Mouse (Mus musculus): ENCODE data around the gene Foxd3. TPM values are rescaled to one million over a fixed set of nuclear protein-coding genes. Genes with fewer than 3 reads are reported as not detected.

The Foxd3 gene
- polyA plus RNA-seq, 1 experiment from 2014 or later: not detected

DNA sequence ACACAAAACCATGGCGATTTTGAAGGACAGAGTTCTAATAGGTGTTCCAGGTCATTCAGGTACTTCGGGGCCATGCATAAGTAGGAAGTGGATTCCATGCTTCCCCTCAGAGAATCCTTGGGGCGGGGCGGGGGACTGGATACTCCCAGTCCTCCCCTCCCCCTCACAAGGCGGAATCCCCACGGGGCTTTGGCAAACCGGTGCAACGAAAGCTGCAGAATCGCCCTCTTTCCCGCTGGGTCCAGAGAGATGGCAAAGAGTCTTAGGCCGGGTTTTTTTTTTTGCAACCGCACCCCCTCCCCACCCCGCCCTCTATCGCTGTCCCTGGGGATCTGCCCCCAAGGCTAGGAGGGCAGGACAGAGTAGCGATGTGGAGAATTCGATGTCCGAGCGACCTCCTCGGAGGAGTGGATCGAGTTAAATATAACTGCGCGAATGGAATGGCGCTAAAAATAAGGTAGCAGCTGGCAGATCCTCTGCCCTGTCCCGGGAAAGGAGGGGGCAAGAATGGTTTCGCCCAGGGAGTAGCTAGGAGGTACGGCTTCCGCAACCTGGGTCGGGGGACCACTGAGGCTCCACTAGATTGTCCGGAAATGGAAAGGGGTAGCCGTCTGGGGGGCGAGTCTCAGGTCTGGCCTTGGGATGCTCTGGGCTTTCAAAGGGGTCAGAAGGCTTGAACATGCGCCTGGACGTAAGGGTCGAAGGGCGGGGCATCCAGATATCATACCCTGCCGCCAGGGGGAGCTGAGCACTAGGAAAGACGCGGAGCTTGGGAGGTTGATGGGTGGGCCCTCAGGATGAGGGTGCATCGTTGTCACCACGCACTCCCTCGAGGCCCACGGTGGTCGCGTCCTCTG is 5.8 kb upstream of the Foxd3 start:
- no peak overlapping the region for H3K27ac ChIP-seq
- peak overlapping the region; percentile 64 for H3K4me2 ChIP-seq
- H3K9me3 ChIP-seq (replicated peaks): no peaks in the 10 kb centered on the region
- WGBS: 3% methylated on average over 44 of the region's 44 CpGs
- no peaks in the 10 kb centered on the region for H3K36me3 ChIP-seq
- peaks cover 22% of the 10 kb centered on the region for H3K4me1 ChIP-seq (replicated peaks)
- peak; percentile 58; the same call in 1 of the 2 replicates for ATAC-seq (replicated peaks; ENCODE audit: insufficient number of reproducible peaks, insufficient read depth, low FRiP score, low read depth)
- peak overlapping the region; percentile 41 for H3K4me3 ChIP-seq
- H3K9ac ChIP-seq: no peak overlapping the region
- peaks cover 95% of the 10 kb centered on the region for H3K27me3 ChIP-seq

DNA sequence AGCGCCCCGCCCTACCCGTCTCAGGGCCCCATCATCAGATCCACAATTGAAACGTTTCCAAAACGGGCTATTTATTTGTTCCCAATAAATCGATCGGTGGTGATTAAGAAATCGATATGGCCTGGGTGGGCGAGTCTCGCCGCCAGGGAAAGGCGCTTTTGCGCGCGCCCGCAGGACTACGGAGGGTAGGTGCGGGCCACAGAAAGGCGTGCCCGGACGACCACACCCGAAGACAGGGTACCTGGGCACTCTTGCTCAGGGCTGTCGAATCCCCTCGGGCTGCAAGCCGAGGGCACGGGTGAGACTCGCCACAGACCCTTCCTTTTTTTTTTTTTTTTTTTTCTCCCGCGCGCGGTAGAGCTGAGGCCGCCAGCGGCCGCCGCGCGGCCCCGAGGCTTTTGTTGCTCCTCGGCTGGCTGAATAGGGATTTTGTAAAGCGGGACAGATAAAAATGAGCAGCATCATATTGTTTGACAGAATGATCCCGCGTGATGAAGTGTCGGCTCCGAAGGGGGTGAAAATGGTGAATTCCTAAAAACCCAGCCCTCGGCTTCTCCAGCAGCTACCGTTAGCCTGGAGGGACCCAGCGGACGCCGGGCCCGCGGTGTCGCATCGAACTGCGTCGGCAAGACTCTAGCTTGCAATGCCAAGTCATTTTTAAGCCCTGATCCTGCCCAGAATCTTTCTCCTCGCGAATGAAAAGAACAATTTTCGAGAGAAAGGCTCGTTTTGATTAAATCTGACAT is 5.0 kb upstream of the Foxd3 start:
- Histone ChIP-seq H3K27ac (no peak overlapping the region), H3K4me2 (peak overlapping the region; percentile 64), H3K4me1 (replicated peaks) (peaks cover 27% of the 10 kb centered on the region), H3K4me3 (peak overlapping the region; percentile 41), H3K36me3 (no peaks in the 10 kb centered on the region), H3K9me3 (replicated peaks) (no peaks in the 10 kb centered on the region), H3K9ac (no peak overlapping the region), H3K27me3 (peaks cover 97% of the 10 kb centered on the region)
- WGBS: 1% methylated on average over 59 of the region's 59 CpGs
- no peak for ATAC-seq (replicated peaks; ENCODE audit: insufficient number of reproducible peaks, insufficient read depth, low FRiP score, low read depth)

DNA sequence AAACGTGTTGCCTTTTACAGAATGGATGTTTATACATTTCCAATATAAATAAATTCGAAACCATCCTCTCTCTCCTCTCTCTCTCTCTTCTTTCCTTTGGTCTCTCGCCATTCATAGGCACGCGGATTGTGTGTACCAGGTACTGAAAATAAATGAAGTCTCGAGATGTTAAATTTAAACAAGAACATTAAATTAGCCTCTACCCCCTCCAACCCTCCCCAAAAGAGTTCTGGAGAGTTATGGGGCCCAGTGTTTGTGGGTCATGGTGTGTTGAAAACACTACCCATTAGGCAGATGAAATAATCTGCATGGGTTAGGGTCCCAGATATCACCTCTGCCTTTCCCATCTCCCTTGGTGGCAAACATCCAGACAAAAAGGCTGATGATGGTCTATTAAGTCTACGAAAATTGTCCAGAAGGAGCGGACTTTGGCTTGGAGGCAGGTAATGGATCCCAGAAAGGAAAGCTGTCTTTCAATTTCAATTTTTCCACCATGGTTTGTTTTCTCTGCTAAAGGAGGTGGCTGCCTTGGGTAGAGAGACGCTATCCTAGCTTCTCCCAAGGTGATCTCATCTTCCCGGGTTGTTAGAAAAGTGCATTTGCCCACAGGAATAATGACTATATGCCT is 4.2 kb upstream of the Foxd3 start:
- Histone ChIP-seq H3K27me3 (peaks cover 97% of the 10 kb centered on the region), H3K27ac (no peak overlapping the region), H3K4me3 (no peak overlapping the region), H3K9me3 (replicated peaks) (no peaks in the 10 kb centered on the region), H3K9ac (no peak overlapping the region), H3K4me2 (no peak overlapping the region), H3K4me1 (replicated peaks) (peaks cover 35% of the 10 kb centered on the region), H3K36me3 (no peaks in the 10 kb centered on the region)
- WGBS: 20% methylated on average over 10 of the region's 10 CpGs
- no peak for ATAC-seq (replicated peaks; ENCODE audit: insufficient number of reproducible peaks, insufficient read depth, low FRiP score, low read depth)

DNA sequence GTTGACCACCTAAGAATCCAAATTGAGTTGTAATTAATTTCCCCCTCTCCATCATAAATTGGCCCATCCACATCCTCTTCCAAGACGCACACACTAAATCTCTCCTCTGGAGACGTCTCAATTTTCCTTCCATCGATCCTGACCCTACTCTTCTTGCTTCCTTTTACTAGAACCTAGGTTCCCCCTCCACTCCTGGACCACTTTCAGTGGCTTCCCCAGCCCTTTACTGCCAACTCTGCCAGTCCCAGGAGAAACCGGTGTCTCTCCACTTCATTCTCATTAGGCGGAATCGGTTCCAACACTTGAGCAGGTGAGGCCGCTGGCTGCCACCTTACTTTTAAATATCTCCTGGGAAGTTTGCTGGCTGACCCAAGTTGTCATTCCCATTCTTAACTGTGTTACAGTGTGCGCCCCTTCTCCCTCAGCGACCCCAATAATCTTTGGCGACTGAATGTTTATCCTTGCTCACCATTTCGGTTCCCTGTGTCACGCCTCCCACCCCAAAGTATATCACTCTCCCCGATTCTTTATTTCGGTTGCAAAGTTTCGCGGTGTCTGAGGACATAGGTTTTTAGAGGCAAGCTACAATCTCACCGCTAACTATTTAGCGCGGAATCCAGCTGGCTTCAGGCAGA is 3.4 kb upstream of the Foxd3 start:
- Histone ChIP-seq H3K4me1 (replicated peaks) (peaks cover 42% of the 10 kb centered on the region), H3K4me2 (no peak overlapping the region), H3K27me3 (peaks cover 99% of the 10 kb centered on the region), H3K27ac (no peak overlapping the region), H3K36me3 (no peaks in the 10 kb centered on the region), H3K9ac (no peak overlapping the region), H3K9me3 (replicated peaks) (no peaks in the 10 kb centered on the region), H3K4me3 (no peak overlapping the region)
- WGBS: 3% methylated on average over 19 of the region's 19 CpGs
- ATAC-seq (replicated peaks; ENCODE audit: insufficient number of reproducible peaks, insufficient read depth, low FRiP score, low read depth): no peak

DNA sequence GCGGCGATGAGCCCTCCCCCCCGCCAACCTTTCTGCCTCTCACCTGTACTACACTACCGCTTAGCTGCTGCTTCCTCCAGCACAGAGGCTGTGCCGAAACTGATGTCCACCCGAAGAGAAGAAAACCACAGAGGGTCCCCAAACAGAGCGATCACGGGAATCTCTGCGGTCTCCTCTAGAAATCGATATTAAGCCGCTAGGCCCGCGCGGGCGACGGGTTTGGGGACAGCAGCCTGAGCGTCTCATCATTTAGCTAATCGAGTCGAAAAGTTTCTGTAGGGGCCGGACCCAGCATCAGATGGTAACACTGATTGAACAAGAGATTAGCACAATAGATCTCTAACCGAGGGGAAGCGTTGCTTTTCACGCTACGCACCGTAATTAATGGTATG is 2.9 kb upstream of the Foxd3 start:
- Histone ChIP-seq H3K9ac (no peak overlapping the region), H3K27ac (no peak overlapping the region), H3K36me3 (no peaks in the 10 kb centered on the region), H3K9me3 (replicated peaks) (no peaks in the 10 kb centered on the region), H3K4me3 (no peak overlapping the region), H3K4me1 (replicated peaks) (peaks cover 46% of the 10 kb centered on the region), H3K4me2 (no peak overlapping the region), H3K27me3 (peaks cover 99% of the 10 kb centered on the region)
- no peak for ATAC-seq (replicated peaks; ENCODE audit: insufficient number of reproducible peaks, insufficient read depth, low FRiP score, low read depth)
- WGBS: 1% methylated on average over 25 of the region's 25 CpGs

DNA sequence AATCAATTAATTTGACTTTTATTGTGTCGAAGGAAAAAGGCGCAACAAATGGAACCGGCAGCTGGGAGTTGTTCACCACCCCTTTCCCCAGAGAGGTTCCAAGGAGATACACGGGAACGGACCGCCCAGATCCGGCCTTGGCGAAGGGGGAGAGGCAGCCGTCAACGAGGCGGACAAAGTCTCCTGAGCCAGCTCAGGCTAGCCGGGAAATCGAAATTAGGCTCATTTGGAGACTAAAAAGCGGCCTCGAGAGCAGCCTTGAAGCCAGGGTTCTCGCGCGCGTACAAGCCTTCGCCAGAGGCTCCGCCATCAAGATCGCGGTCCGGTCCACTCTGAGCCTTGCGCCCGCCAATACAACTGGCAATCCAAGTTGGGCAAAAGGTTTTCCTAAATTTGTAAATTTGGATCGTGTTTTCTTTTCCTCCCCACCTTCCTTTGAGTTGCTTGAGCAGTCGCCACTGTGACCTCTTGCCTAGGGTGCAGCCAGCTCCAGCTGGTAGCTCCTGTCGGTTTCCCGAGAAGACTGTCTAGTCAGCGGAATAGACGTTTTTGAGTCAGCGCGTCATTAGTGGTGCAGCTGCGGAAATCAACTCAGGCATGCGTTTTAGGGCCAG is 2.4 kb upstream of the Foxd3 start:
- H3K9me3 ChIP-seq (replicated peaks): no peaks in the 10 kb centered on the region
- no peak overlapping the region for H3K4me3 ChIP-seq
- H3K4me2 ChIP-seq: 0 out of 2 replicates have a peak overlapping the region, but pooled peaks have one; percentile 7
- H3K27me3 ChIP-seq: peaks cover 96% of the 10 kb centered on the region
- H3K4me1 ChIP-seq (replicated peaks): peaks cover 46% of the 10 kb centered on the region
- no peak overlapping the region for H3K27ac ChIP-seq
- WGBS: 2% methylated on average over 36 of the region's 36 CpGs
- no peak overlapping the region for H3K9ac ChIP-seq
- H3K36me3 ChIP-seq: no peaks in the 10 kb centered on the region
- ATAC-seq (replicated peaks; ENCODE audit: insufficient number of reproducible peaks, insufficient read depth, low FRiP score, low read depth): no peak

DNA sequence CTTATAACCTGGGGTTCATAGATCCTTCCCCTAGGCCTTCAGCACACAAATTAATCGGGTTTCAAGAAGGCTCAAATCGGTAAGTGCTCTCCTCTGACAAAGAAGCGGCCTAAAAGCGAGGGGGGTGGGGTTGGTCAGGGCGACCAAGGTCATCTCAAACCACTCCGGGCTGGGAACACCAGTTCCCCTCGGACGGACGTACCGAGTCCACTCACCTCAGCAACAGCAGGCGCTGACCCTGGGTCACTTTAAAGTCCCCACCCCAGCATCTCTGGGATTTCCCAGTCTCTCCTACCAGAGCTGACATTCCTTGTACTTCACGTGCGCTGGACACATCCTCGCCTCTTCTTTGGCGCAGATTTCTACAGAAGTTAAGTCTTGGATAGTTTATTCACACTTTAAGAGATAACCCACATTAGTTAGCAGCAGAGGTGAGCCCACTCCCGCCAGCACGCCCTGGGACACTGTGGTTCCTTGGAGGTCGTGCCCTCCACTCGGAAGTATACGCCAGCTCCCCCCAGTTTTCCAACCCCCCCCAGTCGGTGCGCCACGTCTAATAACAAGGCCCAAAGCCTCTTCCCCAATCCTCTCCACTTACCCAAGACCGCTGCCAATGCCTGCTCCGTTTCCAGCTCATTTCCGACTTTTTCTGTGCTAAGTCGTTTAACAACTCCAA is 1.3 kb upstream of the Foxd3 start:
- Histone ChIP-seq H3K4me3 (no peak overlapping the region), H3K4me1 (replicated peaks) (peaks cover 49% of the 10 kb centered on the region), H3K4me2 (no peak overlapping the region), H3K9me3 (replicated peaks) (no peaks in the 10 kb centered on the region), H3K9ac (no peak overlapping the region), H3K27me3 (peaks cover 96% of the 10 kb centered on the region), H3K27ac (no peak overlapping the region), H3K36me3 (no peaks in the 10 kb centered on the region)
- WGBS: 3% methylated on average over 27 of the region's 27 CpGs
- no peak for ATAC-seq (replicated peaks; ENCODE audit: insufficient number of reproducible peaks, insufficient read depth, low FRiP score, low read depth)

DNA sequence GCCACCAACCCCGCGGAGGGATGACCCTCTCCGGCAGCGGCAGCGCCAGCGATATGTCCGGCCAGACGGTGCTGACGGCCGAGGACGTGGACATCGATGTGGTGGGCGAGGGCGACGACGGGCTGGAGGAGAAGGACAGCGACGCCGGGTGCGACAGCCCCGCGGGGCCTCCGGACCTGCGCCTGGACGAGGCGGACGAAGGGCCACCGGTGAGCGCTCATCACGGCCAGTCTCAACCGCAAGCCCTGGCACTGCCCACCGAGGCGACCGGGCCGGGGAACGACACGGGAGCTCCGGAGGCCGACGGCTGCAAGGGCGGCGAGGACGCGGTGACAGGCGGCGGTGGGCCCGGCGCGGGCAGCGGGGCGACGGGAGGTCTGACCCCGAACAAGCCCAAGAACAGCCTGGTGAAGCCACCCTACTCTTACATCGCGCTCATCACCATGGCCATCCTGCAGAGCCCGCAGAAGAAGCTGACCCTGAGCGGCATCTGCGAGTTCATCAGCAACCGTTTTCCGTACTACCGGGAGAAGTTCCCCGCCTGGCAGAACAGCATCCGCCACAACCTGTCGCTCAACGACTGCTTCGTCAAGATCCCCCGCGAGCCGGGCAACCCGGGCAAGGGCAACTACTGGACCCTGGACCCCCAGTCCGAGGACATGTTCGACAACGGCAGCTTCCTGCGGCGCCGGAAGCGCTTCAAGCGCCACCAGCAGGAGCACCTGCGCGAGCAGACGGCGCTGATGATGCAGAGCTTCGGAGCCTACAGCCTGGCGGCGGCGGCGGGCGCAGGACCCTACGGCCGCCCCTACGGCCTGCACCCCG is 718 bp downstream of the Foxd3 start:
- H3K36me3 ChIP-seq: no peaks in the 10 kb centered on the region
- H3K9ac ChIP-seq: no peak overlapping the region
- H3K9me3 ChIP-seq (replicated peaks): no peaks in the 10 kb centered on the region
- H3K4me2 ChIP-seq: peak overlapping the region; percentile 60
- no peak overlapping the region for H3K27ac ChIP-seq
- H3K4me3 ChIP-seq: peak overlapping the region; percentile 42
- ATAC-seq (replicated peaks; ENCODE audit: insufficient number of reproducible peaks, insufficient read depth, low FRiP score, low read depth): peak; percentile 45; the same call in 1 of the 2 replicates
- H3K4me1 ChIP-seq (replicated peaks): peaks cover 36% of the 10 kb centered on the region
- under 1% methylated on average over 92 of the region's 92 CpGs for WGBS
- H3K27me3 ChIP-seq: peaks cover 96% of the 10 kb centered on the region

DNA sequence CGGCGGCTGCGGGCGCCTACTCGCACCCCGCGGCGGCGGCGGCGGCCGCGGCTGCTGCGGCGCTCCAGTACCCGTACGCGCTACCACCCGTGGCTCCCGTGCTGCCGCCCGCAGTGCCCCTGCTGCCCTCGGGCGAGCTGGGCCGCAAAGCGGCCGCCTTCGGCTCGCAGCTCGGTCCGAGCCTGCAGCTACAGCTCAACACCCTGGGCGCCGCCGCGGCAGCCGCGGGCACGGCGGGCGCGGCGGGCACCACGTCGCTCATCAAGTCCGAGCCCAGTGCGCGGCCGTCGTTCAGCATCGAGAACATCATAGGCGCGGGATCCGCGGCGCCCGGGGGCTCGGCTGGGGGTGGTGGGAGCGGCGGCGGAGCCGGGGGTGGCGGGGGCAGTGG is 1.3 kb downstream of the Foxd3 start:
- no peak overlapping the region for H3K9ac ChIP-seq
- WGBS: under 1% methylated on average over 51 of the region's 62 CpGs
- peak overlapping the region; percentile 60 for H3K4me2 ChIP-seq
- 0 out of 2 replicates have a peak, but pooled peaks have one; percentile 14 for ATAC-seq (replicated peaks; ENCODE audit: insufficient number of reproducible peaks, insufficient read depth, low FRiP score, low read depth)
- H3K4me1 ChIP-seq (replicated peaks): peaks cover 36% of the 10 kb centered on the region
- H3K9me3 ChIP-seq (replicated peaks): no peaks in the 10 kb centered on the region
- no peak overlapping the region for H3K27ac ChIP-seq
- peak overlapping the region; percentile 42 for H3K4me3 ChIP-seq
- H3K36me3 ChIP-seq: no peaks in the 10 kb centered on the region
- H3K27me3 ChIP-seq: peaks cover 96% of the 10 kb centered on the region

Measured in heart, embryonic 15.5 days (tissue).